Mouse (Mus musculus) erythroid progenitor cell, adult 5-6 weeks (primary cell): ENCODE results near the gene Hkdc1. TPM values are rescaled to one million over a fixed set of nuclear protein-coding genes. Genes with fewer than 3 reads are reported as not detected.

Source experiments
- total RNA-seq, 2 experiments: library from RNA; stranded (forward) in 1 of 2; stranded (reverse) in 1 of 2; fragments of 150-400 nt in 1 of 2; fragments of 186-747, 209-891 nt in 1 of 2; gene quantifications; 2 replicates each; pipeline versions ENCODE4 v1.2.3 to v1.2.4; 2015 to 2017; ENCODE audit warnings: low replicate concordance in 2 of 2

Hkdc1 gene
- total RNA-seq, 2 experiments from 2014 or later, result not detected

Other genes starting within 250 kb of the Hkdc1 start
- 0.36 and 5.4 TPM in 2 replicates for gene Tspan15, start 191.2 kb downstream of the Hkdc1 start, total RNA-seq (2015; ENCODE audit: low replicate concordance)
- gene Tspan15, start 191.2 kb downstream of the Hkdc1 start, total RNA-seq (2017; ENCODE audit: low replicate concordance), result 0.77 and 9.4 TPM in 2 replicates
- not detected in 2 replicates for gene Tacr2, start 170.1 kb downstream of the Hkdc1 start, total RNA-seq (2015; ENCODE audit: low replicate concordance)
- not detected in 2 replicates for gene Tacr2, start 170.1 kb downstream of the Hkdc1 start, total RNA-seq (2017; ENCODE audit: low replicate concordance)
- 101 and 130 TPM in 2 replicates for gene Hk1, start 42.6 kb downstream of the Hkdc1 start, total RNA-seq (2015; ENCODE audit: low replicate concordance)
- gene Hk1, start 42.6 kb downstream of the Hkdc1 start, total RNA-seq (2017; ENCODE audit: low replicate concordance), result 269 and 272 TPM in 2 replicates
- not detected in 2 replicates for gene 4930507D05Rik, start 27.0 kb upstream of the Hkdc1 start, total RNA-seq (2015; ENCODE audit: low replicate concordance)
- not detected in 2 replicates for gene 4930507D05Rik, start 27.0 kb upstream of the Hkdc1 start, total RNA-seq (2017; ENCODE audit: low replicate concordance)
- gene Supv3l1, start 27.2 kb upstream of the Hkdc1 start, total RNA-seq (2015; ENCODE audit: low replicate concordance), result 16.2 and 37.7 TPM in 2 replicates
- gene Supv3l1, start 27.2 kb upstream of the Hkdc1 start, total RNA-seq (2017; ENCODE audit: low replicate concordance), result 2.5 and 9.5 TPM in 2 replicates
- 33.5 and 37.3 TPM in 2 replicates for gene Vps26a, start 64.3 kb upstream of the Hkdc1 start, total RNA-seq (2015; ENCODE audit: low replicate concordance)
- gene Vps26a, start 64.3 kb upstream of the Hkdc1 start, total RNA-seq (2017; ENCODE audit: low replicate concordance), result 29.4 and 48.0 TPM in 2 replicates
- 532 and 556 TPM in 2 replicates for gene Srgn, start 105.0 kb upstream of the Hkdc1 start, total RNA-seq (2015; ENCODE audit: low replicate concordance)
- 147 and 262 TPM in 2 replicates for gene Srgn, start 105.0 kb upstream of the Hkdc1 start, total RNA-seq (2017; ENCODE audit: low replicate concordance)
- gene Kif1bp, start 156.0 kb upstream of the Hkdc1 start, total RNA-seq (2015; ENCODE audit: low replicate concordance), result 16.8 and 19.5 TPM in 2 replicates
- gene Kif1bp, start 156.0 kb upstream of the Hkdc1 start, total RNA-seq (2017; ENCODE audit: low replicate concordance), result 14.0 and 16.4 TPM in 2 replicates
- 16.3 and 19.5 TPM in 2 replicates for gene Ddx21, start 179.8 kb upstream of the Hkdc1 start, total RNA-seq (2015; ENCODE audit: low replicate concordance)
- gene Ddx21, start 179.8 kb upstream of the Hkdc1 start, total RNA-seq (2017; ENCODE audit: low replicate concordance), result 21.0 and 33.6 TPM in 2 replicates
- 35.6 and 51.9 TPM in 2 replicates for gene Ddx50, start 228.7 kb upstream of the Hkdc1 start, total RNA-seq (2015; ENCODE audit: low replicate concordance)
- 21.7 and 36.5 TPM in 2 replicates for gene Ddx50, start 228.7 kb upstream of the Hkdc1 start, total RNA-seq (2017; ENCODE audit: low replicate concordance)